Mouse (Mus musculus) liver, adult 2 months (tissue): ENCODE data around the gene Xpot. TPM values are rescaled to one million over a fixed set of nuclear protein-coding genes. Genes with fewer than 3 reads are reported as not detected.
A peak's percentile ranks its signal among the peaks of the same experiment; 100 is the strongest.

ENCODE experiments used
- DNase-seq: peaks from one replicate; pipeline ENCODE4 v3.0.0-alpha.2; 2011; ENCODE audit warnings: low read depth, low spot score; ENCODE audit errors: extremely low read depth
- H3K27ac ChIP-seq: fragments of 200-500 bp; replicated peaks from 2 replicates; pipeline ENCODE4 v1.5.1; 2012; ENCODE audit warnings: low read depth, mild to moderate bottlenecking, control low read depth, inconsistent platforms, low read length; ENCODE audit not compliant: insufficient read depth
- H3K27me3 ChIP-seq: fragments of 200-500 bp; 2 replicates; pipeline ENCODE4 v1.6.1; 2012; ENCODE audit warnings: mild to moderate bottlenecking, moderate library complexity, low read length, inconsistent platforms; ENCODE audit not compliant: control insufficient read depth, insufficient read depth
- H3K36me3 ChIP-seq: fragments of 200-500 bp; 2 replicates; pipeline ENCODE4 v1.6.1; 2012; ENCODE audit warnings: low read length, inconsistent platforms; ENCODE audit not compliant: control insufficient read depth, insufficient read depth
- H3K4me1 ChIP-seq: fragments of 200-500 bp; 2 replicates; pipeline ENCODE4 v1.6.1; 2011; ENCODE audit warnings: low read length; ENCODE audit not compliant: control insufficient read depth, insufficient read depth
- H3K4me3 ChIP-seq: fragments of 200-500 bp; 2 replicates; pipeline ENCODE4 v1.5.1; 2011; ENCODE audit warnings: low read depth, mild to moderate bottlenecking, control low read depth, low read length, moderate library complexity; ENCODE audit not compliant: insufficient read depth
- H3K79me2 ChIP-seq: fragments of 200-500 bp; 2 replicates; pipeline ENCODE4 v1.6.1; 2012; ENCODE audit warnings: inconsistent platforms, mild to moderate bottlenecking, low read length, moderate library complexity; ENCODE audit not compliant: control insufficient read depth, insufficient read depth
- H3K9ac ChIP-seq: fragments of 200-500 bp; 2 replicates; pipeline ENCODE4 v1.6.1; 2012; ENCODE audit warnings: low read depth, mild to moderate bottlenecking, control low read depth, inconsistent platforms, low read length
- CTCF ChIP-seq: fragments of 200-500 bp; IDR thresholded peaks from 2 replicates; pipeline ENCODE4 v1.5.1; 2011; ENCODE audit warnings: low read depth, low read length, control low read depth
- POLR2A ChIP-seq: fragments of 200-500 bp; IDR thresholded peaks from 2 replicates; pipeline ENCODE4 v1.6.1; 2011; ENCODE audit warnings: low read length, control low read depth; ENCODE audit not compliant: insufficient read depth; ENCODE audit errors: extremely low read depth
- WGBS: fragments of 180-500 bp; shearing (Covaris S2); methylation state at CpG from one replicate; pipeline ENCODE4 v1.1.7; 2018; 5-methylcytosine and 5-hydroxymethylcytosine counted together
- polyA plus RNA-seq: library from polyadenylated mRNA; depleted of rRNA; stranded (reverse); fragments of >200 nt; gene quantifications from 2 replicates; pipeline ENCODE4 v1.2.3, GENCODE M21; 2012
- total RNA-seq: library from RNA; depleted of rRNA; stranded (reverse); fragments of >200 nt; gene quantifications from 2 replicates; pipeline ENCODE4 v1.2.3, GENCODE M21; 2014

Gene Xpot
- total and polyA plus RNA-seq, 2 experiments = 55.5 to 71.7 TPM

- DNase-seq = peak; percentile 36
- H3K4me3 ChIP-seq = no peak overlapping the region
- H3K79me2 ChIP-seq = no peaks in the 10 kb centered on the region
- no peak overlapping the region for H3K27ac ChIP-seq
- no peak for TF ChIP-seq CTCF
- TF ChIP-seq POLR2A = no peak
- no peak overlapping the region for H3K9ac ChIP-seq
- H3K4me1 ChIP-seq = no peaks in the 10 kb centered on the region
- WGBS = 70% methylated on average over 13 of the region's 13 CpGs
- no peaks in the 10 kb centered on the region for H3K27me3 ChIP-seq
- peaks cover 61% of the 10 kb centered on the region for H3K36me3 ChIP-seq
Observed at GRCm38 (mm10) chr10:121604632-121605344, 21.3 kb downstream of the Xpot start.

GRCm38 (mm10) chr10:121603556-121603955, 22.6 kb downstream of the Xpot start:
- WGBS = 88% methylated on average over 4 of the region's 4 CpGs

DNA sequence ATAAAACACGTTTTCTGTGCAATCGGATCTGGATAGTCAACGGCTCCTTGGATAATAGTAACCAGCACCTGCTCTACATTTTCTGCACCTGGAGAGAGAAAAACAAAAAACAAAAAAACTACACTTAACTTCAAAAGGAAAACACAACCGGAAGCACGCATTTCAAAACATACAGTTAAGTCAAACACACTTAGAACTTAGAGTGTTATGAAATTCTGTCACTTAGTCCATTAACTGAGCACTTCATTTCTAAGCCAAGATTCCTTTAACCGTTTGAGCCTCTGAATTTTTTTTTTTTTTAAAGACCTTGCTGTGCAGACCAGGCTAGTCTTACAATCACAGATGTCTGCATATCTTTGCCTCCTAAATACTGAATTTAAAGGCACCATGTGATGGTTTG, 24.9 kb downstream of the Xpot start:
- no peak overlapping the region for H3K9ac ChIP-seq
- WGBS = 81% methylated on average over 6 of the region's 6 CpGs
- peaks cover 59% of the 10 kb centered on the region; the same call in 1 of the 2 replicates for H3K36me3 ChIP-seq

More at GRCm38 (mm10) chr10:121603556-121603955, 22.6 kb downstream of the Xpot start:
- Histone ChIP-seq H3K79me2 (no peaks in the 10 kb centered on the region), H3K27me3 (no peaks in the 10 kb centered on the region), H3K36me3 (peaks cover 58% of the 10 kb centered on the region), H3K9ac (no peak overlapping the region), H3K4me1 (no peaks in the 10 kb centered on the region), H3K4me3 (no peak overlapping the region), H3K27ac (no peak overlapping the region)
- TF ChIP-seq POLR2A = no peak
- TF ChIP-seq CTCF = no peak
- no peak for DNase-seq

GRCm38 (mm10) chr10:121596580-121596979, 29.6 kb downstream of the Xpot start:
- H3K27me3 ChIP-seq = no peaks in the 10 kb centered on the region
- peaks cover 56% of the 10 kb centered on the region; the same call in 1 of the 2 replicates for H3K36me3 ChIP-seq
- H3K4me3 ChIP-seq = no peak overlapping the region
- WGBS = 83% methylated on average over 9 of the region's 9 CpGs
- no peak overlapping the region for H3K27ac ChIP-seq
- H3K79me2 ChIP-seq = no peaks in the 10 kb centered on the region
- no peaks in the 10 kb centered on the region for H3K4me1 ChIP-seq
- peak; percentile 29 for DNase-seq
- no peak for TF ChIP-seq POLR2A
- no peak for TF ChIP-seq CTCF
- no peak overlapping the region for H3K9ac ChIP-seq

More for the DNA sequence above, 24.9 kb downstream of the Xpot start:
- Histone ChIP-seq H3K4me3 (no peak overlapping the region), H3K27ac (no peak overlapping the region), H3K4me1 (no peaks in the 10 kb centered on the region), H3K79me2 (no peaks in the 10 kb centered on the region), H3K27me3 (no peaks in the 10 kb centered on the region)
- no peak for DNase-seq
- TF ChIP-seq CTCF (no peak), POLR2A (no peak)

DNA sequence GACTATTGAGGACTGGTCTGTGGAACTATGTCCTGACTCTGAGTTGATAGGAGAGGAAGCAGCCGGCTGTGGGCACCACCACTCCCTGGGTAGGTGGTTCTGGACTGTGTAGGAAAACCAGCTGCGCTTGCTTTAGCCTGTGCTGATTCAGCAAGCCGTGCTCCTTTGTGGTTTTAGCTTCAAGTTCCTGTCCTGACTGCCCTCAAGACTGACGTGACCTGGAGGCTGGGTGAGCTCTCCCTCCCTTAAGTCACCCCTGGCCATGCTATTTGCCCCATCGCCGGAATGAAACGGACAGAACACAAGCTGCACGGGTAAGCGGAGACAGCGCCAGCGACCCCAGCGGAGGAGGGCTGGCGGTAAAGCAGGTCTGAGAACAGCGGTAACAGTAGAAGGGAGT, 35.0 kb downstream of the Xpot start:
- no peak for TF ChIP-seq CTCF
- TF ChIP-seq POLR2A = no peak
- no peak overlapping the region for H3K27ac ChIP-seq
- H3K27me3 ChIP-seq = no peaks in the 10 kb centered on the region
- 85% methylated on average over 14 of the region's 14 CpGs for WGBS
- no peaks in the 10 kb centered on the region for H3K4me1 ChIP-seq
- peaks cover 30% of the 10 kb centered on the region; the same call in 1 of the 2 replicates for H3K36me3 ChIP-seq
- no peaks in the 10 kb centered on the region for H3K79me2 ChIP-seq
- no peak for DNase-seq
- peak overlapping the region; percentile 37; the same call in 1 of the 2 replicates for H3K4me3 ChIP-seq
- H3K9ac ChIP-seq = no peak overlapping the region

DNA sequence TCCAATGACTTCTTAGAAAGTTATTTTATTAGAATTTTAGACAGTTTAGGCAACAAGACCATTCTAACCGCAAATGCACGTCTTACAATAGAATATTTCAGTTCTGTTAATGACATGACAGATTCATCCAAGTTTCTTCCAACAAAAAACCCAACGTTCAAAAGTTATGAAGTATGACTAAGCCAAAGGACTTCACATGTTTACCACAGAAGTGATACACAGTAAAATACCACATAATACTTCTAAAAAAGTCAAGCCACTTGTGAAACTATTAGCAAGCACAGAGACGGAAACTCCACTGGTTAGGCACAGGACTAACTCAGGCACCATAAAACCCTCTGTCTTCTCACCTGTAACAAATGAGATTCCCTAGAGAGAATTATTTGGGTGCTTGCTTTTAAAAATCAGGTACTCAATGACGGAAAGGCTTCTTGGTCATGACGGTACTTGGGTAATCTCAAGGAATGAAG, 38.7 kb downstream of the Xpot start:
- 53% methylated on average over 6 of the region's 6 CpGs for WGBS
- Histone ChIP-seq H3K27ac (peak overlapping the region; percentile 74), H3K79me2 (peaks cover 25% of the 10 kb centered on the region), H3K4me3 (peak overlapping the region; percentile 95), H3K9ac (no peak overlapping the region), H3K4me1 (peaks cover 3% of the 10 kb centered on the region), H3K36me3 (peaks cover 23% of the 10 kb centered on the region), H3K27me3 (no peaks in the 10 kb centered on the region)
- no peak for TF ChIP-seq POLR2A
- no peak for TF ChIP-seq CTCF
- DNase-seq = no peak
